Mouse (Mus musculus) gastrocnemius, postnatal 10 days (tissue): ENCODE measurements around the gene Orc5. TPM values are rescaled to one million over a fixed set of nuclear protein-coding genes. Genes with fewer than 3 reads are reported as not detected.

Experiments
- total RNA-seq, 2 experiments: library from RNA; stranded (reverse); gene quantifications; 2 replicates each; pipeline ENCODE4 v1.2.3; 2021

The Orc5 gene
- total RNA-seq, 2 experiments from 2014 or later, result 8.8 to 11.5 TPM

Other genes starting within 250 kb of the Orc5 start
- 1 to 10 TPM; 7.0 to 7.3 TPM for gene Reln, start 205.7 kb downstream of the Orc5 start, total RNA-seq
- gene Lhfpl3, start 195.6 kb upstream of the Orc5 start, total RNA-seq, result under 1 TPM in 1 of 2 experiments, not detected in 1; 0.14 TPM